Mouse (Mus musculus) intestine, embryonic 15.5 days (tissue): Measurements from ENCODE around the gene B4galnt2. TPM values are rescaled to one million over a fixed set of nuclear protein-coding genes. Genes with fewer than 3 reads are reported as not detected.
"Not testable (repeated sequence)": the region's sequence is repeated elsewhere in the genome, so short reads cannot be mapped to it uniquely, and the experiment has no call there.

Experiments used
- ATAC-seq: fragments of 200-750 bp; cut with Nextera tagmentation; 2 replicates; pipeline ENCODE4 v1.8.0; 2017; ENCODE audit warnings: moderate TSS enrichment, moderate library complexity
- H3K27ac ChIP-seq: fragments of 300-500 bp; sonication (generic); 2 replicates; pipeline ENCODE4 v1.5.1; 2015; ENCODE audit warnings: mild to moderate bottlenecking, inconsistent platforms
- H3K27me3 ChIP-seq: fragments of 300-500 bp; sonication (generic); replicated peaks from 2 replicates; pipeline ENCODE4 v1.6.1; 2015; ENCODE audit warnings: inconsistent platforms
- H3K36me3 ChIP-seq: fragments of 300-500 bp; sonication (generic); 2 replicates; pipeline ENCODE4 v1.6.1; 2015; ENCODE audit warnings: inconsistent platforms
- H3K4me1 ChIP-seq: fragments of 300-500 bp; sonication (generic); replicated peaks from 2 replicates; pipeline ENCODE4 v1.6.1; 2015; ENCODE audit warnings: inconsistent platforms
- H3K4me2 ChIP-seq: fragments of 300-500 bp; sonication (generic); replicated peaks from 2 replicates; pipeline ENCODE4 v1.6.1; 2015; ENCODE audit warnings: mild to moderate bottlenecking, inconsistent platforms
- H3K4me3 ChIP-seq: fragments of 300-500 bp; sonication (generic); replicated peaks from 2 replicates; pipeline ENCODE4 v1.5.1; 2015; ENCODE audit warnings: inconsistent platforms
- H3K9ac ChIP-seq: fragments of 300-500 bp; sonication (generic); 2 replicates; pipeline ENCODE4 v1.6.1; 2015; ENCODE audit warnings: inconsistent platforms
- H3K9me3 ChIP-seq: fragments of 300-500 bp; sonication (generic); 2 replicates; pipeline ENCODE4 v1.6.1; 2016; ENCODE audit warnings: inconsistent platforms
- WGBS: fragments of 180-500 bp; shearing (Covaris S2); methylation state at CpG from one replicate; pipeline ENCODE4 v1.1.7; 2015; 5-methylcytosine and 5-hydroxymethylcytosine counted together
- polyA plus RNA-seq: library from polyadenylated mRNA; unstranded; fragments of >200 nt; fragmentation: Nextera tagmentation; extraction: Ambion mirVana; gene quantifications from 2 replicates; pipeline ENCODE4 v1.2.1, GENCODE M21; 2015

B4galnt2 gene
- polyA plus RNA-seq, 1 experiment from 2014 or later, result 36.3 TPM

DNA sequence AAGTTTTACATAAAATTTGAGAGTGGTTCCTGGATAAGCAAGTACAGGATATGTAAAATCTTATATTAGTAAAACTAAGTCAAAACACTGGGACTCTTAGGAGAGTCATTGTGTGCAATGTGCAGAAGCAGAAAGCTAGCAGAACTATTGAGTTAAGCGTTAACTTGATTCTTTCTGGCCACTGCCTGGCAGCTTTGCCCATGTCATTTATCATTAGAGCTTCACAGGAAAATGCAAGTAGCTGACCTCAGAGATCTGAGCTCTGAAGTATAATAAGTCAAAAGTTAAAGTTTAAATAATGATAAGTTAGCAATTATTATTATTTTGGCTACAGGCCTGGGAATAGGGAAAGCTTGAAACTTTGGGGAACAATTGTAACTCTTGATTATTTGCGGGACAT is 34.8 kb downstream of the B4galnt2 start:
- 63% methylated on average over 2 of the region's 2 CpGs for WGBS
- not testable (repeated sequence) for H3K36me3 ChIP-seq, ATAC-seq, H3K4me1 ChIP-seq, H3K9me3 ChIP-seq, H3K27ac ChIP-seq, H3K4me2 ChIP-seq, H3K27me3 ChIP-seq, H3K9ac ChIP-seq, H3K4me3 ChIP-seq

DNA sequence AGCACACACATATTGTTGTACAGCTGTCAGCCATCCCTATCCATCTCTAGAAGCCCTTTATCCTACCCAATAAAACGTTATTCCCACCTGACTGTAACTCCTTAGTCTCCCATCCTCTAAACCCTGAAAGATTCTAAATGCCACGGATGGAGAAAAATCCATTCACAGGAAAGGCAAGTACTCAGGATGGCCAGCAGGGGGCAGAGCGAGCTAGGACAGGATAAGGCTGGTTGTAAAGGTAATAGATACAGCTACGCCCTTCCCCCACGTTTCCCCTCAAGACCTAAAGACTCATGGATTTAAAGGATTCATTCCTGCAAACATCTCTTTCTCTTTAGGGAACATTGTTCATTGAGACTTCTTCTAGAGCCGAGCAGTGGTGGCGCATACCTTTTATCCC is 38.4 kb downstream of the B4galnt2 start:
- H3K27ac ChIP-seq, result no peak overlapping the region
- no peak overlapping the region for H3K9ac ChIP-seq
- no peaks in the 10 kb centered on the region for H3K4me1 ChIP-seq
- H3K36me3 ChIP-seq, result no peaks in the 10 kb centered on the region
- H3K9me3 ChIP-seq, result no peaks in the 10 kb centered on the region
- WGBS, result 23% methylated on average over 7 of the region's 7 CpGs
- no peak for ATAC-seq
- no peaks in the 10 kb centered on the region for H3K27me3 ChIP-seq
- no peak overlapping the region for H3K4me2 ChIP-seq
- no peak overlapping the region for H3K4me3 ChIP-seq

DNA sequence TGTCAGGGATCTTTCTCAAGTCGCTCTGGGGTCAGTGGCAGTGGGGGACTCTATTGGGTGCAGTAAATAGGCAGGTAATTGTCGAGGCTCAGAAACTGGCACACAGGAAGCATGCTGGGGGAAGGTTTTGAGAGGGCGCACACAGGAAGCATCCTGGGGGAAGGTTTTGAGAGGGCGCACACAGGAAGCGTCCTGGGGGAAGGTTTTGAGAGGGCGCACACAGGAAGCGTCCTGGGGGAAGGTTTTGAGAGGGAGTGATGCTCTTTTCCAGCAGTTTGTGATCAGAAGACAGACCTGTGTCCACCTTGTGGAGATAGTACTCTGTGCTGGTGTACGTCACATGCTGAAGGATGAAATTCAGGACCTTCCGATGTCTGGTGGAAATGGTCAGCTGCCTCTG is 38.9 kb downstream of the B4galnt2 start:
- Histone ChIP-seq H3K4me1 (no peaks in the 10 kb centered on the region), H3K9me3 (no peaks in the 10 kb centered on the region), H3K4me2 (no peak overlapping the region), H3K4me3 (no peak overlapping the region), H3K27me3 (no peaks in the 10 kb centered on the region), H3K27ac (no peak overlapping the region), H3K36me3 (no peaks in the 10 kb centered on the region), H3K9ac (no peak overlapping the region)
- ATAC-seq, result no peak
- 43% methylated on average over 9 of the region's 9 CpGs for WGBS

DNA sequence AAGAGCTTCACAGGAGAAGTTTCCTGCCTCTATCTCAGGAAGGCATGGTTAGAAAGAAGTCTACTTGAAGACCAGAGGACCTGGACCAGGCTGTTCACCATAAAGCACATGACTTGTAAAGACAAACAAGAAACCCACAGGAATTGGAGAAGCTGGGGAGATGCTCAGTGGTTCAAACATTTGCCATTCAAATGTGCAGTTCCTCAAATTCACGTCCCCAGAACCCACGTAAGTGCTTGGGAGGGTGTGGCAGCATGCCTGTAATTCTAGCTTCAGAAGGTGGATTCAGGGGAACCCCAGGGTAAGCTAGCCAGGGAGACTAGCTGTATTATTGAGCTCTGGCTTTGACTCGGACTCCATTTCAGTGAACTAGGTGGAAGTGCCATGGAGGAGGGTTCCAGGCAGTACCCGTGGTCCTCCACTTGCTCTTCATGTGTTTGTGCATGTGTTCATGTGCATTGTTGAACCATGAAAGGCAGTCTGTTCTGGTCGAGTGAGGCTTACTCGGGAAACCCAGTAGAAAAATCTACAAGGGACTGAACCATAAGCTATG is 44.7 kb downstream of the B4galnt2 start:
- Histone ChIP-seq H3K9me3 (no peaks in the 10 kb centered on the region), H3K4me1 (no peaks in the 10 kb centered on the region), H3K27me3 (no peaks in the 10 kb centered on the region), H3K9ac (no peak overlapping the region), H3K4me3 (no peak overlapping the region), H3K27ac (no peak overlapping the region), H3K36me3 (no peaks in the 10 kb centered on the region), H3K4me2 (no peak overlapping the region)
- ATAC-seq, result no peak
- 66% methylated on average over 6 of the region's 6 CpGs for WGBS

DNA sequence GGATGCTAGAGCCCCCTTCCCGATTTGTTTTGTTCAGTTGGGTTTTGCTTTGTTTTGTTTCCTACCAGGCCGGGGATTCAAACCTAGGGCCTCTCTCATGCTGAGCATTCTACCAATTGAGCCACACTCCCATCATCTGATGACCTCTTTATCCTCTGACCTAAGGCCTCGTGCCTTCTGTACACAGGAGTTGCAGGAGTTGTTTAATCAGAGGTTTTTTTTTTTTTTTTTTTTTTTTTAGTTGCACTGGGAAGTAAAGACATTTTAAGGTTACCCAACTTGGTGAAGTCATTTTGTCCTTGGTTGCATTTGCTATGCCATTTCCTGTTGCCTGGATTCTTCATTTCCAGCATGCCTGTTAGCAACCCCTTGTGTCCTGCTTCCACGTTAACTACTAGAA is 45.2 kb downstream of the B4galnt2 start:
- no peak overlapping the region for H3K4me3 ChIP-seq
- no peaks in the 10 kb centered on the region for H3K27me3 ChIP-seq
- no peak overlapping the region for H3K4me2 ChIP-seq
- WGBS, result 67% methylated on average over 4 of the region's 4 CpGs
- H3K9ac ChIP-seq, result no peak overlapping the region
- no peak overlapping the region for H3K27ac ChIP-seq
- H3K36me3 ChIP-seq, result no peaks in the 10 kb centered on the region
- no peaks in the 10 kb centered on the region for H3K9me3 ChIP-seq
- no peak for ATAC-seq
- H3K4me1 ChIP-seq, result no peaks in the 10 kb centered on the region

DNA sequence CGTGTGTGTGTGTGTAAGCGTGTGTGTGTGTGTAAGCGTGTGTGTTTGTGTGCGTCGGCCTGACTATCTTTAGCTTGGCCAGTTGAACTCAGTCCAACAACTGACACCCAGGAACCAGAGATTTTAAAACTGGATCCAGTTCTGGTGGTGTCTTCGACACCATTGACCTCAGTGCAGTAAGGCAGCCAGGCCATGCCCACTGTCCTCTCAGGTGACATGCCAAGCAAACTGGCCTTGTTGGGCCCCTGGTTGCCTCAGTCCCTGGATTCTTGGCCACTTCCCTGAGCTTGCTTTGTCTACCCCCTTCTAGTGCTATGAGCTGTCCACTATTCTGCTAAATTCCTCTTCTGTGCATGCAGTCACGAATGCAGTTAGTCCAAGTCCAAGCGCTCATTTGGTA is 53.3 kb downstream of the B4galnt2 start:
- no peak overlapping the region for H3K4me3 ChIP-seq
- H3K9me3 ChIP-seq, result no peaks in the 10 kb centered on the region
- 95% methylated on average over 8 of the region's 8 CpGs for WGBS
- H3K4me2 ChIP-seq, result no peak overlapping the region
- no peak overlapping the region for H3K9ac ChIP-seq
- ATAC-seq, result no peak
- H3K4me1 ChIP-seq, result peaks cover 7% of the 10 kb centered on the region
- no peak overlapping the region for H3K27ac ChIP-seq
- no peaks in the 10 kb centered on the region for H3K27me3 ChIP-seq
- no peaks in the 10 kb centered on the region for H3K36me3 ChIP-seq

DNA sequence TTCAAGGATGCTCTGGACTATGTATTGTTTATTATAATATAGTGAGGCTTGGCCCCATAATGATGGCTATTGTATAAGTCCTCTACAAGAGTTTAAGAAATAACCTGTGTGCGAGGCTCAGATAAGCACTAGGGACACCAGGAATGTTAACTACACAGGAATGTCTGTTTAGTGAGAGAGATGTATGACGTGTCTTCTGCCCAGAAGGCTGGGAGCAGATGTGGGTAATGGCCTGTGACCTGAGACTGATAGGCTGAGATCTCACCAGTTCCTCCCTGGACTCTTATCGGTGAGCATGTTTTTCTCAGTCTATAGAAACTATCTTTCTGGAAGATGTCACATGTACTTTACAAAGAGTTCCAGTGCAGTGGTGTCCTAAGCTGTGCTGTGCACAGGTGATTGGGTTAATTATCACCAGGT is 54.6 kb downstream of the B4galnt2 start:
- peak overlapping the region; percentile 78 for H3K4me2 ChIP-seq
- H3K27me3 ChIP-seq, result no peaks in the 10 kb centered on the region
- H3K9me3 ChIP-seq, result no peaks in the 10 kb centered on the region
- H3K4me1 ChIP-seq, result peaks cover 7% of the 10 kb centered on the region
- no peaks in the 10 kb centered on the region for H3K36me3 ChIP-seq
- no peak for ATAC-seq
- peak overlapping the region; percentile 76 for H3K4me3 ChIP-seq
- H3K9ac ChIP-seq, result peak overlapping the region; percentile 61
- WGBS, result 13% methylated on average over 3 of the region's 3 CpGs
- peak overlapping the region; percentile 97; the same call in 1 of the 2 replicates for H3K27ac ChIP-seq

DNA sequence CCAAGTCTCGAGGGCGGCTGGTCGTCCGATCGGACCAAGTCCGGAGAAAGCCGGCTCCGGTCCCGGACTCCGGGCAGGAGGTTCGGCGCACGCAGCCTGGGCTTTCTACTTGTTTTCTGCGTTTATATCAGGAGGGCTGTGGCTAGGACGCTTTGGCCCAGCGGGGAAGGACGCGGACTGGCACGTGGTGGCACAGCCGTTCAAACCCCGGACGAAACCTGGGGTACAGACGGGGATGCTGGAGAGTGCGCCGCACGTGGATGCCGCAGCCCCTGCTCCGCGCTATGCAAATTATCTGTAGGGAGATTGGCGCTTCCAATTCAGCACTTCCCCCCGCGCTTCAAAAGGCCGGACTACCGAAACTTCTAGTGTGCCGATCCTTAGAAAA is 55.2 kb downstream of the B4galnt2 start:
- Histone ChIP-seq H3K27me3 (no peaks in the 10 kb centered on the region), H3K4me3 (peak overlapping the region; percentile 76), H3K27ac (peak overlapping the region; percentile 97), H3K4me2 (peak overlapping the region; percentile 78), H3K36me3 (no peaks in the 10 kb centered on the region), H3K9ac (peak overlapping the region; percentile 61), H3K4me1 (peaks cover 7% of the 10 kb centered on the region), H3K9me3 (no peaks in the 10 kb centered on the region)
- under 1% methylated on average over 35 of the region's 35 CpGs for WGBS
- peak; percentile 63 for ATAC-seq

DNA sequence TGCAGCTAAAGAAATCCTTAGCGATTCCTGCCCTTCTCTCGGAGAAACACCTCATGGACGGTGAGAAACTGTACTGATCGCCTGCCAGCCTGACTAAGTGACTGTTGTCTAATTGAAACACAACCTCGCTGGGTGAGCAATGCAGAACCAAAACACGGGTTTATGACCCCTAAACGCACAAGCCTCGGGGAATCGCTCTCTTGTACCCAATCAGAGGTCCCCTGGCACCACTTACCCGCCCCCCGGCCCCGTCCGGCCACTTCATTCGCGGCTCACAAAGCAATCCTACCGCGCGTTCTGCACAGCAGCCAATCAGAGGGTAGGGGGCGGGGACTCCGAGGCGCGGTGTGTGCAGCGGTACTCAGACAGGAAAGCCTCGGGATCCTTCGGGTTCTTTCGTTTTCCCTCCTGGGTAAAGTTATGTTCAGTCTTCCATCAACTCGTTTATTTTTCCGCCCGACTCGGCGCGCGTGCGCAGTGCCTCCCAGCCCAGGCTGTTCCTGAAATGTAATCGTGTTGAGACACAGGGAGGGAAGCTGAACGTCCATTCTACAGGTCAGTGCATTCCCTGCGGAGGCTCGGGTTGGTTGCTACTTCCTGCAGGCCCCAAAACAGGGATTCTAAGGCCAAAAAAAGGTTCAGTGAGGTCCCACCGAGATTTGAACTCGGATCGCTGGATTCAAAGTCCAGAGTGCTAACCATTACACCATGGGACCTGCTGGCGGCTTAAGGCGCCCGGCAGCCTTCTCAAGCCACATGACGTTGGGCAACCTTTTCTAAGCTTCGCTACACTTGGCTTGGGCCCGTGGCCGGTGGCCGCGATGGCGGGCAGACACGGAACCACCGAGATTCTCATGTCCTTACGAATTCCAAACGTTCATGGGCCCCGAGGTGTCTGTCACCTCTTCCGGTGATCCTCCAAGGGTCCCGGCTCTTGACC is 55.9 kb downstream of the B4galnt2 start:
- Histone ChIP-seq H3K36me3 (no peaks in the 10 kb centered on the region), H3K4me2 (peak overlapping the region; percentile 78), H3K27me3 (no peaks in the 10 kb centered on the region), H3K9ac (peak overlapping the region; percentile 61), H3K27ac (peak overlapping the region; percentile 97), H3K4me3 (peak overlapping the region; percentile 76), H3K9me3 (no peaks in the 10 kb centered on the region), H3K4me1 (peaks cover 7% of the 10 kb centered on the region)
- WGBS, result under 1% methylated on average over 58 of the region's 58 CpGs
- ATAC-seq, result peak; percentile 99

DNA sequence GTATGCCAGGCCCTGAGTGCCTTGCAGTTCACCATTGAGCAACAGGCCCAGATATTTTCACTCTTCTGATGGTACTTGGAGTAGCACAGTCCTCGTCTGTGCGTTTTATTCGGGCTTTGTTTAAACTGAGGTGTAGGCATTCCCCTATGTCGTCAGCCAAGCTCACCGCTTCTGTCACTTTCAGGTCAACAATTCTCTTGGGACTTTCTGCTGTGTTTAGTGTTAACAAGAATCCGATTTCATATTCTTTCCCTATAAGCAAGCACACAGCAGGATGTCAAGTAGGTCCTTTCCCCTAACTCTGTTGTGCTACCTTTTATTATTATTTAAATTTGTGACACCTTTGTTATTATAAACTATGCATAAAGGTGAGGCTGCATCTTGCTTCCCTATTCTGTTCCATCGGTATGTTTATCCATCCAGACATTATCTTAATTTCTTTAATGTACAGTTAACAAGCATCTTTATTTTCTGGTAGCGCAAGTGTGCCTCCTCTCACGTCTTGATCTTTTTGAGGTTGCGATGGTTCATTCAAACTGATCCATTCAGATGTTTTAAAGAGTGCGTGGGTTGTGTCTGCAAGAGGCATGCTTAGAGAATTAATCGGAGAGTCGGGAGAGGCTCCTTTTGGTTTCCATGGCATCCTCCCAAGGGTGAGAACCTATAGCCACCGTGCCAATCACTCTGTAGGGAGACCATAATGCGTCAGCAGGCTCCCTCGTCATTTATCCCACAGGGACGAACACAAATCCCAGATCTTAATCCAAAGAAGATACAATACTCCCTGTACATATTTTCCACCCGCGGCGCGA is 56.8 kb downstream of the B4galnt2 start:
- 0 out of 2 replicates have a peak, but pooled peaks have one; percentile 3 for ATAC-seq

DNA sequence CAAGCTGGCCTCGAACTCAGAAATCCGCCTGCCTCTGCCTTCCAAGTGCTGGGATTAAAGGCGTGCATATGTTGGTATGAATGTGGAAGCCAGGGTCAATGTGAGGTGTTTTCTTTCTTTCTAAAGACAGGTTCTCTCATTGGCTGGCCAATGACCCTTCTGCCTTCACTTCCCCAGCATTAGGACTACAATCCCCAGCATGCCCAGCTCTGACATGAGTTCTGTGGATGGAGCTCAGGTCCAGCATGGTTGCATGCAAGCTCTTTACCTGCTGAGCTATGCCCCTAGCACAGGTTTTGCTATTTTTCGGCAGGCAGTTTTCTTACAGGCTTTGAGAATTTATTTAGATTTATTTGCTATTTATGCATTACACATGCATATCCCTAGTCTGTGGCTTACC is 57.4 kb downstream of the B4galnt2 start:
- H3K4me2 ChIP-seq, result no peak overlapping the region
- no peak for ATAC-seq
- 80% methylated on average over 4 of the region's 4 CpGs for WGBS

More for the DNA sequence above, 56.8 kb downstream of the B4galnt2 start:
- Histone ChIP-seq H3K9ac (peak overlapping the region; percentile 54), H3K4me2 (peak overlapping the region; percentile 78), H3K9me3 (no peaks in the 10 kb centered on the region), H3K4me3 (peak overlapping the region; percentile 76), H3K27ac (peak overlapping the region; percentile 97), H3K27me3 (no peaks in the 10 kb centered on the region), H3K36me3 (no peaks in the 10 kb centered on the region), H3K4me1 (peaks cover 7% of the 10 kb centered on the region)
- 21% methylated on average over 21 of the region's 21 CpGs for whole genome bisulfite sequencing

DNA sequence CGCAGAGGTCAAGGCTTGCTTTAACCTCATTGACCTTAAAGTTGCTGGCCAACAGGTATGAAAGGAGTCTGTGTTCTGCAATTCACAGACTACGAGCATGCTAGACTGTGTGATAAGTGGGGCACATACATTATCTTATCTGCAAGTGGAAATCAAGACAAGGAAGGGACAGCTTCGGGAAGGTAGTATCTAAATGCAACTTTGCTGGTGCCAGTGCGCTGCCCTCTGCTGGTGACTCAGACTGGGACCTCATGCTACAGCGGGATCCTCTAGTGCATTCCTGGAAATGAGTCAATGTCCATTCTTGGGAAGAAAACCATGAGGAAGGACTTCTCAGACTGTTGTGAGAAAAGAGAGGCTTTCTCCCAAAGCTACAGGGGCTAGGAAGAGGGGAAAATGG is 61.0 kb downstream of the B4galnt2 start:
- no peak for ATAC-seq
- H3K36me3 ChIP-seq, result no peaks in the 10 kb centered on the region
- no peak overlapping the region for H3K4me2 ChIP-seq
- WGBS, result 59% methylated on average over 5 of the region's 5 CpGs
- no peaks in the 10 kb centered on the region for H3K4me1 ChIP-seq
- H3K9me3 ChIP-seq, result no peaks in the 10 kb centered on the region
- H3K27ac ChIP-seq, result no peak overlapping the region
- H3K4me3 ChIP-seq, result no peak overlapping the region
- no peak overlapping the region for H3K9ac ChIP-seq
- no peaks in the 10 kb centered on the region for H3K27me3 ChIP-seq

More for the DNA sequence above, 57.4 kb downstream of the B4galnt2 start:
- Histone ChIP-seq H3K27ac (no peak overlapping the region), H3K4me3 (no peak overlapping the region), H3K9ac (no peak overlapping the region), H3K9me3 (no peaks in the 10 kb centered on the region), H3K36me3 (no peaks in the 10 kb centered on the region), H3K4me1 (peaks cover 7% of the 10 kb centered on the region), H3K27me3 (no peaks in the 10 kb centered on the region)
